Mouse (Mus musculus): ENCODE results near the gene Filip1.
A peak's percentile ranks its signal among the peaks of the same experiment; 100 is the strongest.

Gene Filip1

GRCm38 (mm10) chr9:79978228-79979024 is 34.2 kb downstream of the Filip1 start:
- no peak for DNase-seq

GRCm38 (mm10) chr9:79977549-79977971 is 35.1 kb downstream of the Filip1 start:
- DNase-seq = peak; percentile 59

GRCm38 (mm10) chr9:79976789-79977188 is 35.9 kb downstream of the Filip1 start:
- no peak for DNase-seq

GRCm38 (mm10) chr9:79975121-79975520 is 37.5 kb downstream of the Filip1 start:
- DNase-seq = no peak

- no peak for DNase-seq
Observed at GRCm38 (mm10) chr9:79973582-79973981, 39.1 kb downstream of the Filip1 start.

- no peak for DNase-seq
Observed at GRCm38 (mm10) chr9:79972705-79973104, 39.9 kb downstream of the Filip1 start.

GRCm38 (mm10) chr9:79971619-79972018 is 41.0 kb downstream of the Filip1 start:
- DNase-seq = no peak

GRCm38 (mm10) chr9:79970659-79971118 is 42.0 kb downstream of the Filip1 start:
- no peak for DNase-seq

- DNase-seq = no peak
Observed at GRCm38 (mm10) chr9:79969544-79969943, 43.1 kb downstream of the Filip1 start.

GRCm38 (mm10) chr9:79966711-79967487 is 45.8 kb downstream of the Filip1 start:
- DNase-seq = no peak

GRCm38 (mm10) chr9:79965600-79966392 is 46.9 kb downstream of the Filip1 start:
- no peak for DNase-seq

GRCm38 (mm10) chr9:79965003-79965402 is 47.6 kb downstream of the Filip1 start:
- DNase-seq = no peak

GRCm38 (mm10) chr9:79961630-79962285 is 50.9 kb downstream of the Filip1 start:
- DNase-seq = peak; percentile 23

- no peak for DNase-seq
Observed at GRCm38 (mm10) chr9:79960453-79960852, 52.2 kb downstream of the Filip1 start.

- no peak for DNase-seq
Observed at GRCm38 (mm10) chr9:79958395-79958794, 54.3 kb downstream of the Filip1 start.

- DNase-seq = no peak
Observed at GRCm38 (mm10) chr9:79954944-79955343, 57.7 kb downstream of the Filip1 start.

GRCm38 (mm10) chr9:79951984-79952383 is 60.7 kb downstream of the Filip1 start:
- DNase-seq = peak; percentile 11

GRCm38 (mm10) chr9:79951339-79951738 is 61.3 kb downstream of the Filip1 start:
- no peak for DNase-seq

GRCm38 (mm10) chr9:79950666-79951065 is 62.0 kb downstream of the Filip1 start:
- no peak for DNase-seq

- DNase-seq = no peak
Observed at GRCm38 (mm10) chr9:79950038-79950437, 62.6 kb downstream of the Filip1 start.

- DNase-seq = no peak
Observed at GRCm38 (mm10) chr9:79948376-79948775, 64.3 kb downstream of the Filip1 start.

GRCm38 (mm10) chr9:79947973-79948372 is 64.7 kb downstream of the Filip1 start:
- DNase-seq = no peak

- no peak for DNase-seq
Observed at GRCm38 (mm10) chr9:79947414-79947813, 65.2 kb downstream of the Filip1 start.

Data from thymus, postnatal 4 days (tissue).